In genomic region chr9:106368831-106369501, GRCm38 (mm10) we compare ENCODE assay signal across 7 mouse cellular contexts. TPM values are rescaled to one million over a fixed set of nuclear protein-coding genes. Genes with fewer than 3 reads are reported as not detected.
DNase-seq lines count a peak whose midpoint lies in the region; ATAC-seq and TF ChIP-seq lines count a peak whose summit lies in the region.

No protein-coding gene starts in this region.

- TF ChIP-seq EP300 in ES-Bruce4 (IDR thresholded peaks at IDR 0.05; ENCODE audit: insufficient read depth, low read depth, low read length): no peak

- ATAC-seq in midbrain, embryonic 11.5 days (ENCODE audit: low FRiP score): peak; percentile 47

- DNase-seq in ZHBTc4 (ENCODE audit: low read depth, low spot score): peak; percentile 79
- peak; percentile 69 for DNase-seq in embryo, embryonic 9.5 days (ENCODE audit: extremely low spot score)
- peak; percentile 70 to 76 for DNase-seq in heart, postnatal 10 days
- peak; percentile 55 to 71 for DNase-seq in left cerebral cortex, postnatal 36 days (ENCODE audit: low spot score in 2 of 2)
- peak; percentile 95 for DNase-seq in midbrain, embryonic 11.5 days (ENCODE audit: low spot score, missing footprints)
- DNase-seq in spleen, postnatal 4 days (ENCODE audit: low spot score in 2 of 2): peak; percentile 58 to 83

- H3K4me2 ChIP-seq in midbrain, embryonic 11.5 days: peak overlapping the region; percentile 98

- no peaks in the 10 kb centered on the region for H3K9me3 ChIP-seq in ES-Bruce4 (replicated peaks; ENCODE audit: control insufficient read depth, insufficient read depth, low read length, poor library complexity, severe bottlenecking)
- no peaks in the 10 kb centered on the region for H3K9me3 ChIP-seq in midbrain, embryonic 11.5 days (ENCODE audit: control insufficient read depth, low read length)

- WGBS in midbrain, embryonic 11.5 days: under 1% methylated on average over 57 of the region's 72 CpGs

- TF ChIP-seq CTCF in ES-Bruce4 (IDR thresholded peaks at IDR 0.05; ENCODE audit: low read depth, low read length): no peak

- peak overlapping the region; percentile 73 for H3K4me3 ChIP-seq in ES-Bruce4 (ENCODE audit: low read depth, low read length)
- H3K4me3 ChIP-seq in midbrain, embryonic 11.5 days (ENCODE audit: low read depth, low read length): peak overlapping the region; percentile 80

- H3K9ac ChIP-seq in ES-Bruce4 (ENCODE audit: low read depth, poor library complexity, severe bottlenecking): peak overlapping the region; percentile 87
- H3K9ac ChIP-seq in midbrain, embryonic 11.5 days (ENCODE audit: low read length): peak overlapping the region; percentile 87

- peaks cover 2% of the 10 kb centered on the region for H3K4me1 ChIP-seq in ES-Bruce4 (ENCODE audit: control insufficient read depth, insufficient read depth, low read length)
- H3K4me1 ChIP-seq in midbrain, embryonic 11.5 days (ENCODE audit: control insufficient read depth, insufficient read depth, low read length): peaks cover 35% of the 10 kb centered on the region

- peaks cover 1% of the 10 kb centered on the region for H3K36me3 ChIP-seq in ES-Bruce4 (ENCODE audit: control insufficient read depth, insufficient read depth, low read length, poor library complexity, severe bottlenecking)
- peaks cover 6% of the 10 kb centered on the region for H3K36me3 ChIP-seq in midbrain, embryonic 11.5 days (ENCODE audit: control insufficient read depth, insufficient read depth, low read length)

- no peaks in the 10 kb centered on the region for H3K27me3 ChIP-seq in ES-Bruce4 (ENCODE audit: control insufficient read depth, insufficient read depth, low read length, poor library complexity, severe bottlenecking)
- H3K27me3 ChIP-seq in midbrain, embryonic 11.5 days (ENCODE audit: control insufficient read depth, insufficient read depth, low read length): no peaks in the 10 kb centered on the region

- H3K27ac ChIP-seq in ES-Bruce4 (ENCODE audit: insufficient read depth, low read length): no peak overlapping the region
- H3K27ac ChIP-seq in midbrain, embryonic 11.5 days (ENCODE audit: low read depth, low read length): peak overlapping the region; percentile 87

- TF ChIP-seq POLR2A in ES-Bruce4 (IDR thresholded peaks at IDR 0.05; ENCODE audit: insufficient read depth, low read length): no peak

- intact Hi-C loops in heart, postnatal 10 days (cut with DNase I): loop anchor here (2.0 kb wide), 1 partner anchor 38 kb away; no protein-coding TSS in a partner anchor
- intact Hi-C loops in left cerebral cortex, postnatal 36 days (cut with DNase I): loop anchor here (1.0 to 2.0 kb wide), 2 partner anchors 49 to 62 kb away; no protein-coding TSS in a partner anchor

RNA-seq across cellular contexts. Expression of gene Dusp7, which starts 0.5 kb away (rescaled TPM):
- 22.4 and 22.6 TPM in 2 replicates for polyA plus RNA-seq in ES-Bruce4 (2011; ENCODE audit: insufficient read depth, insufficient read length, low read depth, missing spikeins)
- total RNA-seq in heart, postnatal 10 days (2021): 10 to 100 TPM; 47.0 to 47.1 TPM
- total RNA-seq in left cerebral cortex, postnatal 36 days (2021): 100 to 1,000 TPM; 103 to 118 TPM
- 16.1 and 17.0 TPM in 2 replicates for polyA plus RNA-seq in midbrain, embryonic 11.5 days (2014; fragmentation: Nextera tagmentation; extraction: Ambion mirVana)
